Mouse (Mus musculus) heart, embryonic 12.5 days (tissue): Measurements from ENCODE around the gene Dennd2c. TPM values are rescaled to one million over a fixed set of nuclear protein-coding genes. Genes with fewer than 3 reads are reported as not detected.
"Not testable (repeated sequence)": the region's sequence is repeated elsewhere in the genome, so short reads cannot be mapped to it uniquely, and the experiment has no call there.

Source experiments
- ATAC-seq: fragments of 200-750 bp; cut with Nextera tagmentation; 2 replicates; pipeline ENCODE4 v1.8.0; 2017; ENCODE audit warnings: moderate TSS enrichment, moderate library complexity; ENCODE audit not compliant: insufficient number of reproducible peaks, low FRiP score
- H3K27ac ChIP-seq: fragments of 300-500 bp; sonication (generic); 2 replicates; pipeline ENCODE4 v1.5.1; 2016; ENCODE audit warnings: mild to moderate bottlenecking, moderate library complexity; ENCODE audit not compliant: poor library complexity, severe bottlenecking
- H3K27me3 ChIP-seq: fragments of 300-500 bp; sonication (generic); replicated peaks from 2 replicates; pipeline ENCODE4 v1.6.1; 2016; ENCODE audit warnings: mild to moderate bottlenecking, moderate library complexity
- H3K36me3 ChIP-seq: fragments of 300-500 bp; sonication (generic); 2 replicates; pipeline ENCODE4 v1.6.1; 2016; ENCODE audit warnings: mild to moderate bottlenecking, moderate library complexity
- H3K4me1 ChIP-seq: fragments of 300-500 bp; sonication (generic); replicated peaks from 2 replicates; pipeline ENCODE4 v1.6.1; 2016; ENCODE audit warnings: mild to moderate bottlenecking
- H3K4me2 ChIP-seq: fragments of 300-500 bp; sonication (generic); 2 replicates; pipeline ENCODE4 v1.6.1; 2016; ENCODE audit warnings: mild to moderate bottlenecking, moderate library complexity
- H3K4me3 ChIP-seq: fragments of 300-500 bp; sonication (generic); 2 replicates; pipeline ENCODE4 v1.5.1; 2016; ENCODE audit warnings: mild to moderate bottlenecking
- H3K9ac ChIP-seq: fragments of 300-500 bp; sonication (generic); 2 replicates; pipeline ENCODE4 v1.6.1; 2016; ENCODE audit warnings: mild to moderate bottlenecking, moderate library complexity
- H3K9me3 ChIP-seq: fragments of 300-500 bp; sonication (generic); replicated peaks from 2 replicates; pipeline ENCODE4 v1.6.1; 2016; ENCODE audit warnings: mild to moderate bottlenecking, moderate library complexity
- WGBS: fragments of 180-500 bp; shearing (Covaris S2); methylation state at CpG from one replicate; pipeline ENCODE4 v1.1.7; 2016; 5-methylcytosine and 5-hydroxymethylcytosine counted together
- polyA plus RNA-seq: library from polyadenylated mRNA; unstranded; fragments of >200 nt; fragmentation: Nextera tagmentation; extraction: Ambion mirVana; gene quantifications from 2 replicates; pipeline ENCODE4 v1.2.1, GENCODE M21; 2016

The Dennd2c gene
- polyA plus RNA-seq, 1 experiment from 2014 or later = 5.1 TPM

DNA sequence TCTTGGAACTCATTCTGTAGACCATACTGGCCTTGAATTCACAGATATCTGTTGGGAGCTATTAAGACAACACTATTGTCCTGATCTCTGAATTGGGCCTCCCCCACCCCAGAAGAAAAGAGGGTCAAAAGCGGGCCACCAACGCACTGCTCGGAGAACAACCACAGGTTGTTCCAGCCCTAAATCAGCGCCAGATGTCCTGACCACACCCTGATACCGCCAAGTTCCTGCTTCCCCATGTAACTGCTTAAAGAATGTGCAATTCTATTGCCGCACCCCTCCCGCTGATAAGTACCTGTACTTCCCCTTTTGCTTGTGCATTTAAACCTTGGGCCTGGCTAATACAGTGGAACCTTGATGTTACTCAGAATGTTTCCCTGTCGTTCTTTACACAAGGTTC, 113.0 kb downstream of the Dennd2c start:
- not testable (repeated sequence) for H3K27ac ChIP-seq, H3K27me3 ChIP-seq, H3K9ac ChIP-seq, H3K9me3 ChIP-seq, H3K4me2 ChIP-seq, H3K36me3 ChIP-seq, H3K4me3 ChIP-seq, H3K4me1 ChIP-seq, ATAC-seq
- WGBS = 83% methylated on average over 8 of the region's 8 CpGs

Other genes with a start within 250 kb of the Dennd2c start
- not detected in 2 replicates for gene Sycp1, start 166.5 kb upstream of the Dennd2c start, polyA plus RNA-seq
- gene Nr1h5, start 138.5 kb upstream of the Dennd2c start, polyA plus RNA-seq = 0.14 and 0.40 TPM in 2 replicates
- gene Sike1, start 106.9 kb upstream of the Dennd2c start, polyA plus RNA-seq = 78.6 and 92.4 TPM in 2 replicates
- gene Csde1, start 82.2 kb upstream of the Dennd2c start, polyA plus RNA-seq = 341 and 357 TPM in 2 replicates
- gene Nras, start 44.3 kb upstream of the Dennd2c start, polyA plus RNA-seq = 93.4 and 93.7 TPM in 2 replicates
- 0.30 TPM in 1 of 2 replicates, not detected in the other for gene Ampd1, start 28.6 kb upstream of the Dennd2c start, polyA plus RNA-seq
- gene Bcas2, start 69.1 kb downstream of the Dennd2c start, polyA plus RNA-seq = 142 and 148 TPM in 2 replicates
- gene Trim33, start 176.7 kb downstream of the Dennd2c start, polyA plus RNA-seq = 17.4 and 19.8 TPM in 2 replicates